Mouse (Mus musculus): ENCODE results near the gene Hsd11b2.

DNA sequence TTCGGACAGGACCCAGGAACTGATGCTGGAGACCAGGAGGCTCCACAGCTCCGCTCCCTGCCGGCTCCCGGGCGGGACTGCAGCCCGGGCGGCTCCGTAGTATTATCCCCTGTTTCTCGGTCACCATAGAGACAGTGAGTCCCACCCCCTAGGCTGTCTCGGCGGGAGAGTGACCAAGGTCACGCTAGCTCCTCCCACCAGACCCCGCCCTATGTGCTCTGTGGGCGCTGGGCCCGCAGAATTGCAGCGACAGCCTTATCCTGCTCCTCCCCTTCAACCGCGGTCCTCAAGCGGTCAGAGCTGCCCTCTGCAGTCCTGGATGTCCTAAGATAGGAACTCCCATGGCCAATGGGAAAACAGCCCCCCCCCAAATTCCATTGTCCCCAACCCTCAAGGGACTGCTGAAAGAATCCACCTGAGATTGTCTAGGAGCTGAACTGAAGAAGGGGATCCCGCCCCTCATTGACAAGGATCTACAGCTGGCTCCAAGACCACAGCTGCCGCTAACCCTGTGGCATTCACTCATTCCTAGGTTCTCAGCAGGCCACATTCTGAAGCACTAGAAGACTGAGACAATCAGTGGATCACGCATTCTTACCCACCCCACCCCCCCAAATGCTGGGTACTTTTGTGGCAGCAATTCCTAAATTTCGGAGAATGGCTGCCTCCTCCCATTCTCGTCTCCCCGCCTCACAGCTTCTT lies 47.1 kb upstream of the Hsd11b2 start, which contains the start of gene Tppp3:
- TF ChIP-seq CTCF (IDR thresholded peaks at IDR 0.05; ENCODE audit: low read depth) (peak; percentile 29; the same call in 1 of the 2 replicates), EP300 (IDR thresholded peaks at IDR 0.05; ENCODE audit: low read depth) (0 out of 2 replicates have a peak, but pooled peaks have one; percentile 64)
